Comparison of ENCODE assay signal across 7 mouse cellular contexts in genomic region chr11:49811099-49811541, GRCm38 (mm10). TPM values are rescaled to one million over a fixed set of nuclear protein-coding genes. Genes with fewer than 3 reads are reported as not detected.
A peak's percentile ranks its signal among the peaks of the same experiment; 100 is the strongest.
DNase-seq lines count a peak whose midpoint lies in the region; ATAC-seq lines count a peak whose summit lies in the region.

No protein-coding gene starts in this region.

- DNase-seq in 3134 (ENCODE audit: extremely low read depth, insufficient read length, low spot score): peak; percentile 70
- peak; percentile 6 for DNase-seq in CD4-positive helper T cell, adult 2 months (ENCODE audit: low read depth, low spot score)
- no peak for DNase-seq in kidney, adult 18-20 months
- no peak for DNase-seq in embryo, embryonic 11 days

- H3K36me3 ChIP-seq in forebrain, embryonic 12.5 days (replicated peaks): no peaks in the 10 kb centered on the region; the same call in 1 of the 2 replicates

- H3K4me3 ChIP-seq in forebrain, embryonic 12.5 days (replicated peaks): no peak overlapping the region

- ATAC-seq in erythroblast, adult 5-6 weeks (replicated peaks; ENCODE audit: low FRiP score, poor library complexity, severe bottlenecking): 0 out of 2 replicates have a peak, but pooled peaks have one; percentile 49
- peak; percentile 65 for ATAC-seq in inflammation-experienced regulatory T-cells, adult 6 months
- no peak for ATAC-seq in forebrain, embryonic 12.5 days (ENCODE audit: low FRiP score)

- H3K4me1 ChIP-seq in forebrain, embryonic 12.5 days: no peaks in the 10 kb centered on the region

- H3K9me3 ChIP-seq in forebrain, embryonic 12.5 days: no peaks in the 10 kb centered on the region

- H3K27me3 ChIP-seq in forebrain, embryonic 12.5 days: no peaks in the 10 kb centered on the region

- 92% methylated on average over 8 of the region's 8 CpGs for WGBS in forebrain, embryonic 12.5 days

- H3K9ac ChIP-seq in forebrain, embryonic 12.5 days: no peak overlapping the region

- no peak overlapping the region for H3K27ac ChIP-seq in forebrain, embryonic 12.5 days

- H3K4me2 ChIP-seq in forebrain, embryonic 12.5 days: no peak overlapping the region

RNA-seq across cellular contexts. Expression of gene Gfpt2, which starts 17.1 kb away (rescaled TPM):
- not detected in 2 replicates for total RNA-seq in erythroblast, adult 5-6 weeks (2015; ENCODE audit: low replicate concordance)
- total RNA-seq in erythroblast, adult 5-6 weeks (2017; ENCODE audit: low replicate concordance): 0.17 TPM in 1 of 2 replicates, not detected in the other
- polyA plus RNA-seq in inflammation-experienced regulatory T-cells, adult 6 months (2017; shearing (Covaris generic)): 1 to 10 TPM in 2 of 3 experiments, under 1 TPM in 1; 0.28 to 3.0 (median 1.3) TPM
- 9.5 and 10.5 TPM in 2 replicates for polyA plus RNA-seq in forebrain, embryonic 12.5 days (2016; fragmentation: Nextera tagmentation; extraction: Ambion mirVana)

RNA-seq across cellular contexts. Expression of gene Mapk9, which starts 35.4 kb away (rescaled TPM):
- total RNA-seq in erythroblast, adult 5-6 weeks (2015; ENCODE audit: low replicate concordance): 9.2 and 16.3 TPM in 2 replicates
- 9.5 and 9.9 TPM in 2 replicates for total RNA-seq in erythroblast, adult 5-6 weeks (2017; ENCODE audit: low replicate concordance)
- 10 to 100 TPM; 15.9 to 20.5 (median 17.6) TPM for polyA plus RNA-seq in inflammation-experienced regulatory T-cells, adult 6 months (2017; shearing (Covaris generic))
- polyA plus RNA-seq in forebrain, embryonic 12.5 days (2016; fragmentation: Nextera tagmentation; extraction: Ambion mirVana): 41.8 and 43.2 TPM in 2 replicates

Comparison
In these comparisons a context has a peak if more than half of its experiments do, and no peak if none do; other contexts are left out.
1. DNase-seq: peak in 3134 (single experiment) and CD4-positive helper T cell, adult 2 months (single experiment); none in kidney, adult 18-20 months (single experiment) and embryo, embryonic 11 days (single experiment).